Mouse (Mus musculus) embryo, embryonic 9.5 days (tissue): ENCODE results near the gene Nampt.
"Not testable (repeated sequence)": the region's sequence is repeated elsewhere in the genome, so short reads cannot be mapped to it uniquely, and the experiment has no call there.

ENCODE experiments used
- DNase-seq: peaks from one replicate; pipeline ENCODE4 v3.0.0-alpha.2; 2017; ENCODE audit errors: extremely low spot score

Gene Nampt

DNA sequence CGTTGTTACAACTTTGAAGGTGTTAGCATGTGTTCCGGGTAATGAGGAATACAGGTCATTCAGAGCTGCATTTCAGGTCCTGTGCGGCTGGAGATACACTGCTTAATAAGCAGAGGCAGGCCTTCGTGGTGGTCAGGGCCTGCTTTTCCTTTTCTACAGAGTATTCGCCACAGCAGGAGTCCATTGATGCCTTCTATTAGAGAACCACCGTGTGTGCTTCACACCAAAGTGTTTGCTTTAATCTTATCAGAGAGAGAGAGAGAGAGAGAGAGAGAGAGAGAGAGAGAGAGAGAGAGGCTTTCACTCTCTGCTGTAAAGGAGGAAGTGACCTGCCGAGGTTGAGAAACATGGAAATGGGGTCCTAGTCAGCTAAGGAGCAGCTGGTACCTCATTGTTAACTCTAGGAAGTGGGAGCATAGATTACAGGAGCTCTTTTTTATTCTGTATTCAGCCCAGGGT, 22.1 kb downstream of the Nampt start:
- no peak for DNase-seq

DNA sequence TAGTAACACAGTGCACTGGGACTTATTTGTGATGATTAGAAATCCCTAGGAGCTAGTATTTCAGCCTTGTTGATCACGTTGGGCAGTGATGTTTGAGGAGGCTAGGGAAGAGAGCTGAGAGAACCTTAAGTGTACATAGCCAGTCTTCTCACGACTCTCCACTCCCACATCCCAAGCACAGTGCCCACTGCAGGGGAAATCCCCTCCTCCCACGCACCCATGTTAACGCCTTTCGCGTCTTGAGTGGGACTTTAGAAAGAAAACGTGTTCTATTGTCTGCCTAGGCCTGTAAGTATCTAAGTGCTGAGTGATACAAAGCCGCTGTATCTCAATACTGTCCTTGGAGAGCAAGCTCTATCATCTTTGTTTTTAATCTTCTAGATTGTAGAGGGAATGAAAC, 27.0 kb downstream of the Nampt start:
- no peak for DNase-seq

DNA sequence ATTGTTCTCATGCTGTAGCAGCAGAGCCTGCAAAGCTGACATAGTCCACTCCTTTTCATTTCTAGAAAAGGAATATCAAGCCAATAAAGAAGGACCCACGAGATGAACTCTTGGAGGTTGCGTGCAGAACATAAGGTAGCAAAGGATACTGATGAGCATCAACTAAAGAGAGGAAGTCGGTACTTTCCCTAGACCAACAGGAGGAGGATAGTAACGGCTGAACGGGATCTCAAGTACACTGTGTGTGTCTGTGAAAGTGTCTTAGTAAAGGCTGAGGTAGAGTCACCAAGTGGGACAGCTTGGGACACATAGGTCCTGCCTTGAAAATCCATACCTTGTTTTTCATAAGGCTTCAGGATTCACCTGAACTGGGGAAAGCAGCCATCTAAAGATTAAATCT, 34.4 kb downstream of the Nampt start:
- DNase-seq, result no peak

DNA sequence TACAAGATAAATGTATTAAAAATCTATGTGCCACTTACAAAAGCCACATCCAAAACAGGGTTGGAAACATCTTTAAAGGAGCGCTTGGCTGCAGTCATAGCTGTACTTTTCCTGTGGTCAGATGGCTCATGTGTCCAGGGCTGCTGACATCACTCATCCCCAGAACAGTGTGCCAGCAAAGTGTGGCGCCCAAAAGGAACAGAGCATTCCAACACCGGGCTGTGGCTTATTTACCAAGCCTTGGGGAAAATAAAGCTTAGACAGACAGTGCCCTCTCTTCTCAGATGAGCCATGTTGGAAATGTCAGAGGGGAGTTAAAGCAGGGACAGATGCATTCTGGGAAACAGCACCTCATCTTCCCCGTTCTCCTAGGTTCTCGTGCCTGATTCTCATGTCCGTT, 35.5 kb downstream of the Nampt start:
- DNase-seq, result no peak

DNA sequence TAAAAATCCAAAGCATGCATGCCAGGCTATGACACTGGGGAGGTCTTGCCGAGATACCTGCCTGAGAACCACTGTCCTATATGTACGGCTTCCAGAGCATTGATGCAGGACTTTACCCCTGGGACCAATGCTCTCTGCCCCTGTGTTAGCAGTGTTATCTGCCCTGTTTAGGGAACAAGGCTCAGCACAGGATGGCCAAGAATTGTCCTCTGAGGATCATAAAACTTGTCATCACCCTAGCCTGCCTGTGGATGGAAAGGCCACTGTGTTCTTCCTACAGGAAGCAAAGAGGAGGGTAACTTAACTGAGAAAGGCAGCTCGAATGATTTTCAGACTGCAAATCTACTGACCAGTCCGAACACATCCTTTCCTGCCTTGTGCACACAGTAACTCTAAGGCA, 36.1 kb downstream of the Nampt start:
- no peak for DNase-seq

DNA sequence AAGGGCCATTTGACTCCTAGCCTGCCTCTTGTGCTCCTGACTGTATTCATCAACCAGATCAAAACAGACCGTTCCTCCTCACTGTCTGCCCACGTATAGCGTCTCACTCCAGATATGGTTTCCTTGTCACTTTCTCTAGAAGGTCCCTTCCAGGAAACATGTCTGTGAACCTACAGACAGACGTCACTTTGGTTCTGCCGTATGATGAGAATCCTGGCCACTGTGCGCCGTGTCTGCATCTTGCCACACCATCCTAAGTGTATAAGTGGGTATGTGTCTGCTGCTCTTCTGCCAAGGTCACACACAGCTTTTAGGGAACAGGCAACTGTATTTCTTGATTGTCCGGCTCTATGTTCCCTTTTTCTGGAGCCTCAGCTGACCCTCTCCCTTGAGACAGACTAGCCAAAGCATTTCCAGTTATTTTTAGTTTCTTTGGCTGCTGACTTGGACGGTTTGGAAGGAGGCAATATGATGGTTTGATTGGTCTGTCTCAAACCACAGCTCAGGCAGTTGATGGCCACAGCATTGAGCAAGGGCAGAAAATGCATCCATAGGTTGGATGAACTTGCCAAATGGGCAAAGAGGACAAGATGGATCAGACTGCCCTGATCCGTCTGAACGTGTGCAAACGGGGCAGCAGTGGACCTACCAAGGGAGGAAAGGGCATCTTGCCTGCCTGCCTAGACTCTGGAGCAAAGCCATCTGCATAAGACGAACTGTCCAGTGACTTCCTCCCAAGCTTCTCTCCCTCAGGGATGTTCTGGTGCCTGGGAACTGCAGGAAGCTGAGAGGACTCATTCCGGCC, 37.6 kb downstream of the Nampt start:
- no peak for DNase-seq

DNA sequence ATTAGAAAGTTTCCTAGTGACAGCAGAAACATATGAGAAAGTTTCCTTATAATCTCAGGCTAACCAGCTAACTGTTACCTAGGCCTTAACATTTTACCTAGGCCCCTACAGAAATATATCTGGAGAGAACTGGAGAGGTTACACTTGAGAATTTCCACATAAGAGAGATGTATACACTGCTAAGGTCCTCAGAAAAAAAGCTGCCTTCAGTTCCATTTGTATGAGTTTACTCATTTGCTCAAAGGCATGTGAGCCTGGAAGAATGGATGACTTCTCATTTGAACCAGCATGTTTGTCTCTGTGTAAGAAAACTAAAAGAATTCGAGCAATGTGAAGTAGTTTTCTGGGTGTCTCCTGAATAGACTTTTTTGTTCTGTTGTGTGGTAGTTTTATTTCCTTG, 39.1 kb downstream of the Nampt start:
- DNase-seq, result no peak

DNA sequence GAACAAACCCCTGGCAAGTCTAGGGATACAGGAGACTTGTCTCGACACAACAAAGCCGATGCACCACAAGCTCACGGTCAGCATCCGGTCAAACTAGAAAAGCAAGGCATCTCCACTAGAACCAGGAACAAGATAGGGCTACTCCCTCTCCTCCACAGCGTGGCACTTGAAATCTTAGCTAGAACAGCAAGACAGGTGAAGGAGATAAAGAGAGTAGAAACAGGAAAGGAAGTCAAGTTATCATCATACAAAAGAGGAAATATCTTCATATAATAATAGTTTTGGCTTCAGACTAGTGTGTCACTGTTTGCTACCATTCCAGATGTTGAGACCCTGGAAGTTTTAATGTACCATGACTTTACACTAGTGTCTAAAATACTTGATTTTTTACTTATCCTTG, 41.5 kb downstream of the Nampt start:
- no peak for DNase-seq

DNA sequence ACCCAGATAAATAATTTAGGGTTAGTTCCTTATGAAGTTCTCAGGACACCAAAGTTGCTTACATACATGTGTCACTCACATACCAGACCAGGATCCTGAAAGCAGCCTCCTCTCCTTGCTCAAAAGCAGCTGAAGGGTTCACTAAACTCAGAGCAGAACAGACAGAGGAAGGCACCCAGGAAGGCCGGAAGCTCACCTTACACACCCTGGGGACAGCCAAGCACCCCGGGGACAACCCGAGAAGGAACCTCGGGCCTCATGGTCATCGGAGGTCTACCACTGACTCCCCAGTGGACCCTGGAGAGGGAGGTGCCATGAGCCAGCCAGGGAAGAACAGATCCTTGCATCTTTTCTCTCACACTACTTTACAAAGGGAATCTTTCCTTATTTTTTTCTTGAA, 51.5 kb downstream of the Nampt start:
- DNase-seq, result no peak

DNA sequence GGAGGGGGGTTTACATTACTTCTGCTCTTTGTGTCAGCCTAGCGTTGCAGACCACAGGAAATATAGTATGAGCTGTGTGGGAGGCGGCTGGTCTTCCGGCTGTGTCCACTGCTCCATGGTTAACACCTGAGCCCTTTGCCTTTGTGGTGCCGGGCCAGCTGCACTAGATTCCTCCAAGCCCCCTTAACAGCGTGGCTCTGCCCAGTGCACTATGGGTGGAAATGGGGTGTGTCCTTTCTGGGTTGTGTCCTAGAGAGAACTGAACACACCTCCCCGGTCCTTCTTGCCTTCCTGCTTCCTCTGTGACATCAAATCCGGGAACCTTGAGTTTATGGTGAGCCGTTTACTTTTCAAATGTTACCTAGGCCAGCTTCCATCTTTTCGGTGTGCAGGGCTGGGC, 58.2 kb downstream of the Nampt start:
- DNase-seq, result no peak

DNA sequence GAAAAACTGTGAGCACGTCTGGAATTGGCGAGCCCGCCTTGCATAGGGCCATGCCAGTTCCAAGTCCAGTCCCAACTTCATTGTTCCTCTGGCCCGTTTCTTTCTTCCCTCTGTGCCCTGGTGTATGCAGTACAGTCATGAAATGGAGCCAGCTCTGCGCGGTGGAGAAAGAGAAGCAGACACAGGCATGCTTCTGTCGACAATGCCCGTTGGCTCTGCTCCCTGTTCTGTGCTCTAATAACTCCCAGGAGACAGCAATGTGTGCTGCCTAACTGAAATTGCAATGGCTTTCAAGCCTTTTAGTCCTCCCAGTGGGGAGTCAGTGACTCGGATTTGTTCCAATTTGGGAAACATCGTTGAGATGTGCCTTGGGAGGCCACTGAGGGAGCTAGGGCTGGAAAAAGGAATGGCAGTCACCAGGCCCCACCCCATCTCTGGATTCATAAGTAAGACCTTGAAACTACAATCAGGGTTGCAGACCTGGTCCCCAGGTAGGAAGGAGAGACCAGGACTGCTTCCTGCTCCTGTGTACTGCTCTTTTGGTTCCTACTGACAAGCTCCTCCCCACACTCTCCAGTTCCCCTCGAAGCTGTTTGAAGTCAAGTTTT, 58.7 kb downstream of the Nampt start:
- no peak for DNase-seq

DNA sequence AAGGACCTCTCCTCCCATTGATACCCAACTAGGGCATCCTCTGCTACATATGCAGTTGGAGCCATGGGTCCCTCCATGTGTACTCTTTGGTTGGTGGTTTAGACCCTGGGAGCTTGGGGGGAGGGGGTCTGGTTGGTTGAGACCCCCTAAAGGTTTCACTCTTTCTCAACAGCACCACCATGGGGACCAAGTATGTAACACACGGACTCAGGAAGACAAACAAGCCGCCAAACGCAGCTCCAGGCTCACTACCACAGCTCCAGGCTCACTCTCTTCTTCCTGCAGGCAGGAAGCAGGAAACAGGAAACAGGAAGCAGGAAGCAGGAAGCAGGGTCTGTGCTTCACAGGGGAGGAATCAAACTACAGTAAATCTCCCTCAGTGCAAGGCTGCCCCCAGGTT, 60.0 kb downstream of the Nampt start:
- no peak for DNase-seq

DNA sequence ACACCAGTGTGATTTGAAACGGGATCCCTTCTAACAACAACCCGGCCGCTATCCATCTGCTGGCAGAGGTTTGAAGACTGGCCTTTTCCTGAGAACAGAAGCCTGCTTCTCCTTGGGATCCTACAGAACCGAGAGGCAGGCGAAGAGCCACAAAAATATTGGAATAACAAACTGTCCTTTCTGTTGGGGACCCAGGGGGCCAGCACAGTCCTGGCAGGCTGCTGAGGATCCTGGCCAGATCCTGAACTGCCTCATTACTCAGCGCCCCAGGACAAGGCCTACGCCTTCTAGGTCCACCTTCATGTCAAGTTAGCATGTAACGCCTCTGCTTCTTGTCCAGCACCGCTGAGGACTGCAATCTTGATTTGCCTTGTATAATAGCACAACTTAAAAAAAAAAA, 65.0 kb downstream of the Nampt start:
- DNase-seq, result no peak

DNA sequence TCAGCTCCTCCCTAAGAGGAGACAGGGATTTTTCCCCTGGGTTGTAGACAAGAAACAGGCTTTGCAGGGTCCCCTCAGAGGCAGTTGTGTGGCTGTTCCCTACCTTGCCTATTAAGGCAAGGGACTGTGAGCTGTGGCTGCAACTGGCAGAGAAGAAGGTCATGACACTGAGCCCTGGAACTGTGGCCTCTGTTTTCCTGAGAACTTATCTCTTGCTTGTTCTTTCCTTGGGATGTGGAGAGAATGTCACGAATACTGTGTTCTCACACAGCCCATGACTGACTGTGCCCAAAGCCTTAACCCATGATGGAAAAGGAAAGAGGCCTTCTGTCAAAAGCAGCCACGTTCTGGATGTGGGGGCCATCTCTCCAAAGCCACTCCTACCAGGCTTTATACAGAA, 65.7 kb downstream of the Nampt start:
- DNase-seq, result no peak

DNA sequence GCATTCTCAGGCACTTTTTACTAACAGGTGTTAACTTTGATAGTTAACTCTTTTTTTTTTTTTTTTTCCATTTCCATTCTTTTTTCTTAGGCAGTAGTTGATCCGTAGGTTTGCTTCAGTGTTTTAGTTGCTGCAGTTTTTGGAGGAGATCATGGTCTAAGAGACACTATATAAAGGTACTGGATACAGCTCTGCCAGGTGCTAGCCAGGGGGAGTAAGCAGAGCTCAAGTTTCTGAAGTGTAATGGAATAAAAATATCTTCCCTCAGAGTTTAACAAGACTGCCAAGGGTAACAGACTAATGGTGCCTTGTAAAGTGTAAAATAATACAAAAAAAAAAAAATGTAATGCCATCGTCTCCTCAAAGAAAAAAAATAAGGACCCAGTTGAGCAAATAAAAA, 67.0 kb downstream of the Nampt start:
- DNase-seq, result no peak

DNA sequence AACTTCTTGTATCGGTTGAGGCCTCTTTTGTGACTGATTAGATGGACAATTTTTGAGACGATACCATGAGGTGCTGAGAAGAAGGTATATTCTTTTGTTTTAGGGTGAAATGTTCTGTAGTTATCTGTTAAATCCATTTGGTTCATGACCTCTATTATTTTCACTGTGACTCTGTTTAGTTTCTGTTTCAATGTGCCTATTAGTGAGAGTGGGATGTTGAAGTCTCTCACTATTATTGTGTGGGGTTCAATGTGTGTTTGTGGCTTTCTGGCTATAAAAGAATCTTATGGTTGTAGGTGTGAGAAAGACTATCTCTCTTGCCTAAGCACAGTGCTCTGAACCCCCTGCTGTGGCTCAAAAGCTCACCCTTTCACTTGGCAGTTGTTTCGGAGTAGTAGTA, 68.9 kb downstream of the Nampt start:
- DNase-seq, result no peak

DNA sequence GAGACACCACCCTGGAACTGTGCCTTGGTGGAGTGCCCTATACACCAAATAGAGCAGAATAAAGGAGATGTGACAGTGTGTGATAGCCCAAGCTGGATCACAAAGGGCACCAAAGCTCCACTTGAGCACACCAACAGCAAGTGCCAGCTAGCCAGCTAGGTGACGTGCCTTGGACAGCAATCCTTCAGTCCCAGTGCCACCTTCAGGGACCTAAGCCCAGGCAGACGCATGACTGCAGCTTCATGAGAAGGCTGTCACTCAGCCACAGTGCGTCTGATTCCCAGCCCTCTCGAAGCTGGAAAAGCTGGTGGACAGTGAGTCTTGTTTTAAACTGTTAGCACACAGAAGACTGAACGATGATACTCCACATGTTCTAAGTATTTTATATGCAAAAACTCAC, 70.5 kb downstream of the Nampt start:
- DNase-seq, result no peak

DNA sequence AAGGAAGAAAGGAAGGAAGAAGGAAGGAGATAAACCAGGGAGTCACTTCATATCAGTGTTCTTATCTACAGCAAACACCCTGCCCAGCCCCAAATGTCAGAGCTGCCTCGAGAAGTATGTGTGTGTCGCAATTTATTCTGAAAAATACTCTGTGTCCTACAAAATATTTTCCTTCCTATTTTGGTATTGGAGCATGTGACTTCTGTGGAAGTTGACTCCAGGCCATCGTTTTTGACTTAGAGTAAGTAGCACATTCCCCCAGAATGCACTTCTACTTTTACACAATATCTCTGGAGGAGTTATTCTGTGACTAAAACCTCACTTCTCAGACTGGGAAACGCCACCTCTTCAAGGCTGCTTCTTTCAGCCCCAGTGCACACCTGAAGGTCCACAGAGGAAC, 71.1 kb downstream of the Nampt start:
- DNase-seq, result no peak

DNA sequence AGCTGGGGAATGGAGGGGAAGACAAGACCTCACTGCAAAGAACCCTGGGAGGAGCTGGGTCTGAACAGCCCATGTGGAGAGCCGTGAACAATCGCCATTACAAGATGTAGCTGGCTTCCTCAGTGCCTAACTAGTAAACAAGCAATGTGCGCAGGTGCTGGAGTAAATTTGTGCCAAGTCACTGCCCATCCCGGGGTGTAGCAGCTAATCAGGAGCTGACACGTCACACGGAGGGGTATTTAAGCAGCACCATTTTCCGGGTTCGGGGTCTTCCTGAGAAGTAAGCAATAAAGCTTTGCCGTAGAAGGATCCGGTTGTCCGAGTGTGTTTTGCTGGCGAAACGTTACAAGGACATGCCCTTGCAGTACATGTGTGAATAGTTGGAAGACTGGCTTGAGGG, 71.9 kb downstream of the Nampt start:
- DNase-seq, result not testable (repeated sequence)

DNA sequence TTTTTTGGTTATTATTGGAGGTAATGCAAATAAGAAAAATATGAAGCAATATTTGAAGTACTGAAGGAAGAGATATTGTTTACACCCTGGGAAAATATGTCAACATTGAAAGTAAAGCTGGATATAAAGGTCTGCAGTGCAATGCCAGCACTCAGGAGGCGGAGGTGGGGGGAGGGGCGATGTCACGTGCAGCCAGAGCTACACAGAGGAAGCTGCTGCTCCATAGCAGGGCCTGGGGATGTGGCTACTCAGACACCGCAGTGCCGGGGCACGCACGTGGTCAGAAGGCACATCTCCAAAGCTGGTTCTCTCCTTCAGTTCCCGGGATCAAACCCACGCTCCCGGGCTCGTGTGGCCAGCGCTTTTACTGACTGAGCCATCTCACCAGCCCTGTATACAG, 73.9 kb downstream of the Nampt start:
- DNase-seq, result peak; percentile 29

DNA sequence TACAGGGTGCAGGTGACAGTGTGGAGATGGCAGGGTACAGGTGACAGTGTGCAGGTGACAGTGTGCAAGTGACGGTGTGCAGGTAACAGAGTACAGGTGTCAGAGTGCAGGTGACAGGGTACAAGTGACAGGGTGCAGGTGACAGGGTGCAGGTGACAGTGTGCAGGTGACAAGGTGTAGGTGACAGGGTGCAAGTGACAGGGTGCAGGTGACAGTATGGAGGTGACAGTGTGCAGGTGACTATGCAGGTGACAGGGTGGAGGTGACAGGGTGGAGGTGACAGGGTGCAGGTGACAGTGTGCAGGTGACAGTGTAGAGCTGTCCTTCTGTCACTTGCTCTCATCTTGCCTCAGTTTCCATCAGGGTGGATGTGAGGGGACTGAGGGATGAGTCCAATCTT, 76.5 kb downstream of the Nampt start:
- DNase-seq, result no peak

DNA sequence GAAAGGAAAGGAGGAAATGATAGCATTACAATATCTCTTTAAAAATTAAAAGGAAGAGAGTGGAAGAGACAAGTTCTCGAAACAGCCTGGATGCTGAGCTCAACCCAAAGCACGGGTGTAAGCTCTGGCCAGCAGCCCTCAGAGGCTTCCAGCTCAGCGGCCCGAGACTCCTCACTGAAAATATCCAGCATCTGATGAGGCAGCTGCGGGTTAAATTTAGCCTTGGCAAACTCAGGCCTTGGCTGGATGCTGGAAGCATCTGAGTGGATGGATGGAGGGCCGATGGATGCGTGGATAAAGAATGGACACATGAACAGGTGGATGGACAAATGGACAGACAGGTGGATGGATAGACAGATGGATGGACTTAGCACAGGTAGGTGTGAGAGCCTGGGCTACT, 77.2 kb downstream of the Nampt start:
- DNase-seq, result no peak

DNA sequence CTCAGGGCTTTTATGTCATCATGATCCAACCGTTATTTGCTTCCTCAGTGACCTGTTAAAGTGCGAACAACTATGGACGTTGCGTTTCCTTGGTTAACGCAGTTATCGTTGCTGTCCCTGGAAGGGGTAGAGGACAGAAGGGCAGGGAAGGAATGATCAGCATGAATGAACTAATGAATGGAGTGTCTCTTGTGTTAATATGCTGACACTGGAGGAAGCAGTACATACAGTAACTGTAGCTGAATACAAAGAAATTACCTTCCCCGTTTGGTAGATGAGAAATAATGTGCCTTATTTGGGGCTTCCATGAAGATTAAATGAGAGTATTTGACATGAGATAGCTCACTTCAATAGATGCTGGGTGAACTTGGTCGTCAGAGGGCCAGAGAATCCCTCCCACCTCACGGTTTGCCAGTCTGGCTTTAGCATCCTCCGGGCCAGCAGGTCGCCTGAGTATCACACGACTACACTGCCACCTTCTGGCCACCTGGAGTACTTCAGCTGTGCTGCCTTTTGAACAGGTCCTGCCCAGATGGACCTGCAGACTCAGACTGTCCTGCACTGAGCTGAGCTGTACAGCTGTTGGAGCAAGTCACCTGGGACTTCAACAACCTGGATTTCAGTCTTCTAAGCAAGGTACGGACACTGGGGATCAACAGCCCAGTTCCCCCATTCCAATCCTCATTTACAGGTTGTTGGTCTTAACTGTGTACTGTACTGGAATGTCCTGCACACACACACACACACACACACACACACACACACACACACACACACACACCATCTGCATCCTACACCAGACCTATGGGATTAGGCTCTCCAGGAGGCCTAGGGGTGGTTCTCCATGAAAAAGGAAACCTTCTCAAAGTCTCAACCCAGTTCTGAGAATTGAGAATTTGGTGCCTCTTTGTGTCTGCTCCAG, 78.1 kb downstream of the Nampt start:
- peak; percentile 86 for DNase-seq
